Comparison of ENCODE assay signal across 9 mouse cellular contexts in the genomic region with DNA sequence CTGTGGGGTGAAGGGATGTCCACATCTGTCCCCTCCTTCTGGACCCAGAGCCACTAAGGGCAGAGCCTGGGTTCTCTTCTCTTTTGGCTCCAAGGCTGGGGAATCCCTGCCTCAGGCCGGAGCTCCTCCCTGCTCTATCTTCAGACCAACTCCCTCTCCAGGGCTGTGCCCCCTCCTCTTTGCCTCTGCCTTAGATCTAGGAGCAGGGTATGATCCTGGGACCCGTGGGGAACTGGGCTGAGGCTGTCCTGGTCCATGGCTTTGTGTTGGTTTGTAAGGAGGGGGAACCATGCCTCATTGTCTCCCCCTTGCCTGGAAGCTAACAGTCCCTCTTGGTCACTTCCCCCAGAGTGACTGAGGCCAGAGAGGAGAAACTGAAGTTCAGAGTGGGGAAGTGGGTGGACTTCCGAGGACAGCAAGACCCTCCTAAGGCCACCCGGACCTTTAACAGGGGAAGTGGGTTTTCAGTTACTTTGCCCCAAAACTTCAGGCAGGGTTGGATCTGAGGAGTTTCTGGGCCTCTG. TPM values are rescaled to one million over a fixed set of nuclear protein-coding genes. Genes with fewer than 3 reads are reported as not detected.
DNase-seq lines count a peak whose midpoint lies in the region; ATAC-seq and TF ChIP-seq lines count a peak whose summit lies in the region.
"Had no signal": no experiment of that assay in that cellular context is flagged by ENCODE, and none has a peak within 500 bp of the region (broad histone marks: within the 10 kb centered on the region; RNA-seq: fewer than 3 reads in every experiment).

No protein-coding gene starts in this region.

- H3K4me2 ChIP-seq in hindbrain, embryonic 13.5 days: peak overlapping the region; percentile 88
- peak overlapping the region; percentile 79 for H3K4me2 ChIP-seq in midbrain, embryonic 11.5 days

- H3K36me3 ChIP-seq in heart, adult 2 months (ENCODE audit: control insufficient read depth, insufficient read depth, low read length): no peaks in the 10 kb centered on the region
- no peaks in the 10 kb centered on the region for H3K36me3 ChIP-seq in hindbrain, embryonic 13.5 days
- H3K36me3 ChIP-seq in midbrain, embryonic 11.5 days (ENCODE audit: control insufficient read depth, insufficient read depth, low read length): no peaks in the 10 kb centered on the region

- DNase-seq in heart, adult 2 months: peak in 1 of 2 experiments; percentile 33
- no peak for DNase-seq in heart, postnatal 14 days
- DNase-seq in midbrain, embryonic 11.5 days (ENCODE audit: low spot score, missing footprints): peak; percentile 90
- DNase-seq in left cerebral cortex, adult 11 months (ENCODE audit: low spot score): no peak
- DNase-seq in right cerebral cortex, postnatal 4 days: no peak
- DNase-seq in kidney, postnatal 14 days: no peak
- DNase-seq: cerebellum, adult 18-20 months had no signal

- H3K9me3 ChIP-seq in hindbrain, embryonic 13.5 days: no peaks in the 10 kb centered on the region
- H3K9me3 ChIP-seq in midbrain, embryonic 11.5 days (ENCODE audit: control insufficient read depth, low read length): no peaks in the 10 kb centered on the region

- no peak for TF ChIP-seq CTCF in heart, adult 2 months (IDR thresholded peaks at IDR 0.05)
- TF ChIP-seq CTCF in bone marrow macrophage, adult 2 months (IDR thresholded peaks at IDR 0.05; ENCODE audit: low read depth, low read length): no peak

- no peaks in the 10 kb centered on the region for H3K27me3 ChIP-seq in heart, adult 2 months (ENCODE audit: control insufficient read depth, insufficient read depth, low read length)
- H3K27me3 ChIP-seq in hindbrain, embryonic 13.5 days: peaks cover 35% of the 10 kb centered on the region
- H3K27me3 ChIP-seq in midbrain, embryonic 11.5 days (ENCODE audit: control insufficient read depth, insufficient read depth, low read length): peaks cover 4% of the 10 kb centered on the region; the same call in 1 of the 2 replicates

- intact Hi-C loops in heart, adult 2 months (cut with DNase I): no loop called here
- intact Hi-C loops in heart, postnatal 14 days (cut with DNase I): no loop called here

- peak overlapping the region; percentile 60 for H3K4me3 ChIP-seq in heart, adult 2 months
- peak overlapping the region; percentile 56 for H3K4me3 ChIP-seq in bone marrow macrophage, adult 2 months (ENCODE audit: insufficient read depth, low read length)
- H3K4me3 ChIP-seq in hindbrain, embryonic 13.5 days: peak overlapping the region; percentile 60
- peak overlapping the region; percentile 51 for H3K4me3 ChIP-seq in midbrain, embryonic 11.5 days (ENCODE audit: low read depth, low read length)

- ATAC-seq in hindbrain, embryonic 13.5 days (ENCODE audit: low FRiP score): peak; percentile 41; the same call in 1 of the 2 replicates
- peak; percentile 4; the same call in 1 of the 2 replicates for ATAC-seq in midbrain, embryonic 11.5 days (ENCODE audit: low FRiP score)

- WGBS in heart, adult 2 months: 50% methylated on average over 4 of the region's 4 CpGs
- 45% methylated on average over 4 of the region's 4 CpGs for WGBS in hindbrain, embryonic 13.5 days
- 34% methylated on average over 4 of the region's 4 CpGs for WGBS in midbrain, embryonic 11.5 days

- no peak for TF ChIP-seq EP300 in heart, adult 2 months (IDR thresholded peaks at IDR 0.05; ENCODE audit: insufficient read depth, low read depth, low read length)

- peak overlapping the region; percentile 71 for H3K27ac ChIP-seq in heart, adult 2 months
- 0 out of 2 replicates have a peak overlapping the region, but pooled peaks have one; percentile 18 for H3K27ac ChIP-seq in bone marrow macrophage, adult 2 months (ENCODE audit: insufficient read depth, low read depth, low read length)
- H3K27ac ChIP-seq in hindbrain, embryonic 13.5 days: no peak overlapping the region
- no peak overlapping the region for H3K27ac ChIP-seq in midbrain, embryonic 11.5 days (ENCODE audit: low read depth, low read length)

- peak overlapping the region; percentile 80 for H3K9ac ChIP-seq in heart, adult 2 months (ENCODE audit: low read depth, low read length)
- peak overlapping the region; percentile 78 for H3K9ac ChIP-seq in hindbrain, embryonic 13.5 days
- peak overlapping the region; percentile 56 for H3K9ac ChIP-seq in midbrain, embryonic 11.5 days (ENCODE audit: low read length)

- H3K4me1 ChIP-seq in heart, adult 2 months (ENCODE audit: control insufficient read depth, insufficient read depth, low read length): peaks cover 25% of the 10 kb centered on the region
- peaks cover 26% of the 10 kb centered on the region for H3K4me1 ChIP-seq in bone marrow macrophage, adult 2 months (ENCODE audit: control insufficient read depth, insufficient read depth, low read length)
- peaks cover 29% of the 10 kb centered on the region for H3K4me1 ChIP-seq in hindbrain, embryonic 13.5 days (replicated peaks)
- peaks cover 9% of the 10 kb centered on the region for H3K4me1 ChIP-seq in midbrain, embryonic 11.5 days (ENCODE audit: control insufficient read depth, insufficient read depth, low read length)

- no peaks in the 10 kb centered on the region for H3K79me2 ChIP-seq in heart, adult 2 months (replicated peaks; ENCODE audit: control insufficient read depth, insufficient read depth, low read length)

- no peak for TF ChIP-seq POLR2A in heart, adult 2 months (IDR thresholded peaks at IDR 0.05; ENCODE audit: insufficient read depth, low read depth, low read length)
- TF ChIP-seq POLR2A in bone marrow macrophage, adult 2 months (IDR thresholded peaks at IDR 0.05; ENCODE audit: borderline replicate concordance, low read depth, low read length): no peak

RNA-seq across cellular contexts. Expression of a gene that starts 0.8 kb away (rescaled TPM):
- total RNA-seq in heart, adult 2 months (2021): 10 to 100 TPM; 30.8 to 33.8 TPM
- 57.6 and 58.2 TPM in 2 replicates for polyA plus RNA-seq in heart, adult 2 months (2012; rRNA removed)
- total RNA-seq in heart, postnatal 14 days (2021): 10 to 100 TPM; 29.9 to 33.2 TPM
- 69.0 and 75.4 TPM in 2 replicates for polyA plus RNA-seq in bone marrow macrophage, adult 2 months (2012; ENCODE audit: insufficient read depth, insufficient read length, missing spikeins)
- 30.9 and 31.1 TPM in 2 replicates for polyA plus RNA-seq in hindbrain, embryonic 13.5 days (2015; fragmentation: Nextera tagmentation; extraction: Ambion mirVana)
- 36.1 and 38.4 TPM in 2 replicates for polyA plus RNA-seq in midbrain, embryonic 11.5 days (2014; fragmentation: Nextera tagmentation; extraction: Ambion mirVana)

RNA-seq across cellular contexts. Expression of a gene that starts 31.8 kb away (rescaled TPM):
- total RNA-seq in heart, adult 2 months (2021): 10 to 100 TPM; 59.9 to 63.6 TPM
- 37.4 and 62.3 TPM in 2 replicates for polyA plus RNA-seq in heart, adult 2 months (2012; rRNA removed)
- total RNA-seq in heart, postnatal 14 days (2021): 10 to 100 TPM; 43.3 to 46.4 TPM
- polyA plus RNA-seq in bone marrow macrophage, adult 2 months (2012; ENCODE audit: insufficient read depth, insufficient read length, missing spikeins): 2.9 and 4.3 TPM in 2 replicates
- polyA plus RNA-seq in hindbrain, embryonic 13.5 days (2015; fragmentation: Nextera tagmentation; extraction: Ambion mirVana): 10.9 and 11.3 TPM in 2 replicates
- 18.6 and 20.5 TPM in 2 replicates for polyA plus RNA-seq in midbrain, embryonic 11.5 days (2014; fragmentation: Nextera tagmentation; extraction: Ambion mirVana)

RNA-seq across cellular contexts. Expression of a gene that starts 40.2 kb away (rescaled TPM):
- 1 to 10 TPM; 5.1 to 5.5 TPM for total RNA-seq in heart, adult 2 months (2021)
- polyA plus RNA-seq in heart, adult 2 months (2012; rRNA removed): 5.6 and 7.0 TPM in 2 replicates
- 1 to 10 TPM; 3.5 to 4.7 TPM for total RNA-seq in heart, postnatal 14 days (2021)
- 4.8 and 6.9 TPM in 2 replicates for polyA plus RNA-seq in bone marrow macrophage, adult 2 months (2012; ENCODE audit: insufficient read depth, insufficient read length, missing spikeins)
- 1.8 and 2.1 TPM in 2 replicates for polyA plus RNA-seq in hindbrain, embryonic 13.5 days (2015; fragmentation: Nextera tagmentation; extraction: Ambion mirVana)
- polyA plus RNA-seq in midbrain, embryonic 11.5 days (2014; fragmentation: Nextera tagmentation; extraction: Ambion mirVana): 1.4 and 1.5 TPM in 2 replicates

Comparison
In these comparisons a context has a peak if more than half of its experiments do, and no peak if none do; other contexts are left out.
1. H3K27ac ChIP-seq: peak in heart, adult 2 months (single experiment) and bone marrow macrophage, adult 2 months (single experiment); none in hindbrain, embryonic 13.5 days (single experiment) and midbrain, embryonic 11.5 days (single experiment).
2. Peak in every context shown above with its lines, with median percentiles within 50 percentile points of each other: H3K4me3 ChIP-seq and H3K9ac ChIP-seq.